Mouse (Mus musculus) bone marrow macrophage, adult 2 months (primary cell): ENCODE results near the gene Xk. TPM values are rescaled to one million over a fixed set of nuclear protein-coding genes. Genes with fewer than 3 reads are reported as not detected.
A peak's percentile ranks its signal among the peaks of the same experiment; 100 is the strongest.

Experiments
- H3K27ac ChIP-seq: 2 replicates; pipeline ENCODE4 v1.5.1; 2012; ENCODE audit warnings: low read depth, low read length; ENCODE audit not compliant: insufficient read depth
- H3K4me1 ChIP-seq: 2 replicates; pipeline ENCODE4 v1.6.1; 2012; ENCODE audit warnings: low read length; ENCODE audit not compliant: control insufficient read depth, insufficient read depth
- H3K4me3 ChIP-seq: 2 replicates; pipeline ENCODE4 v1.5.1; 2012; ENCODE audit warnings: mild to moderate bottlenecking, low read length, moderate library complexity; ENCODE audit not compliant: insufficient read depth
- CTCF ChIP-seq: IDR thresholded peaks from 2 replicates; pipeline ENCODE4 v1.5.1; 2012; ENCODE audit warnings: low read depth, mild to moderate bottlenecking, low read length, moderate library complexity
- POLR2A ChIP-seq: IDR thresholded peaks from 2 replicates; pipeline ENCODE4 v1.6.1; 2012; ENCODE audit warnings: mild to moderate bottlenecking, low read depth, low read length, borderline replicate concordance
- polyA plus RNA-seq: library from polyadenylated mRNA; stranded (reverse); fragments of >200 nt; gene quantifications from 2 replicates; pipeline ENCODE4 v1.2.4, GENCODE M21; 2012; ENCODE audit not compliant: missing spikeins, insufficient read depth, insufficient read length

Xk gene
- polyA plus RNA-seq = 0.84 and 0.92 TPM in 2 replicates

GRCm38 (mm10) chrX:9272460-9273361 is at the start of gene Xk:
TSS of gene Xk (plus strand) at chrX:9272756.
- Histone ChIP-seq H3K27ac (0 out of 2 replicates have a peak within 1 kb of the TSS, but pooled peaks have one; percentile 6), H3K4me3 (peak within 1 kb of the TSS; percentile 94), H3K4me1 (peaks cover 3% of the 10 kb centered on the region; the same call in 1 of the 2 replicates)
- TF ChIP-seq CTCF (no peak), POLR2A (no peak)

- Histone ChIP-seq H3K4me1 (peaks cover 6% of the 10 kb centered on the region), H3K4me3 (no peak overlapping the region), H3K27ac (no peak overlapping the region)
- TF ChIP-seq CTCF (no peak), POLR2A (no peak)
Observed at GRCm38 (mm10) chrX:9227105-9227504, 45.5 kb upstream of the Xk start.

GRCm38 (mm10) chrX:9240737-9241591 is 31.6 kb upstream of the Xk start:
- no peak for TF ChIP-seq POLR2A
- TF ChIP-seq CTCF = no peak
- H3K4me1 ChIP-seq = peaks cover 5% of the 10 kb centered on the region

GRCm38 (mm10) chrX:9243381-9243864 is 29.1 kb upstream of the Xk start:
- Histone ChIP-seq H3K27ac (no peak overlapping the region), H3K4me3 (no peak overlapping the region), H3K4me1 (peaks cover 5% of the 10 kb centered on the region)
- no peak for TF ChIP-seq CTCF
- TF ChIP-seq POLR2A = no peak

More at GRCm38 (mm10) chrX:9240737-9241591, 31.6 kb upstream of the Xk start:
- no peak overlapping the region for H3K4me3 ChIP-seq
- H3K27ac ChIP-seq = no peak overlapping the region

- TF ChIP-seq POLR2A (no peak), CTCF (no peak)
- Histone ChIP-seq H3K4me1 (peaks cover 7% of the 10 kb centered on the region), H3K4me3 (no peak overlapping the region), H3K27ac (no peak overlapping the region)
Observed at GRCm38 (mm10) chrX:9244603-9245336, 27.8 kb upstream of the Xk start.

GRCm38 (mm10) chrX:9248911-9249310 is 23.6 kb upstream of the Xk start:
- Histone ChIP-seq H3K4me1 (0 out of 2 replicates have a peak, but pooled peaks cover 2% of the 10 kb centered on the region), H3K27ac (no peak overlapping the region), H3K4me3 (no peak overlapping the region)
- TF ChIP-seq POLR2A (no peak), CTCF (no peak)

GRCm38 (mm10) chrX:9253990-9254389 is 18.6 kb upstream of the Xk start:
- 0 out of 2 replicates have a peak, but pooled peaks cover under 1% of the 10 kb centered on the region for H3K4me1 ChIP-seq
- TF ChIP-seq CTCF = no peak
- no peak for TF ChIP-seq POLR2A
- H3K4me3 ChIP-seq = no peak overlapping the region
- no peak overlapping the region for H3K27ac ChIP-seq

GRCm38 (mm10) chrX:9254901-9255300 is 17.7 kb upstream of the Xk start:
- no peak overlapping the region for H3K27ac ChIP-seq
- no peaks in the 10 kb centered on the region for H3K4me1 ChIP-seq
- H3K4me3 ChIP-seq = no peak overlapping the region
- TF ChIP-seq CTCF (no peak), POLR2A (no peak)

GRCm38 (mm10) chrX:9256766-9257165 is 15.8 kb upstream of the Xk start, which contains the start of gene Gm14862:
TSS of gene Gm14862 (minus strand) at chrX:9256899.
- Histone ChIP-seq H3K4me1 (no peaks in the 10 kb centered on the region), H3K27ac (no peak within 1 kb of the TSS), H3K4me3 (no peak within 1 kb of the TSS)
- TF ChIP-seq CTCF (no peak), POLR2A (no peak)
